Mouse (Mus musculus) mouse embryonic stem cell (cell line): ENCODE results near the gene Gm12117.

ENCODE experiments used
- in situ Hi-C, 2 experiments: fragments of 300-500 bp; cut with MboI; formaldehyde crosslinking; loops; 1 replicate in 1 of 2; 3 replicates in 1 of 2; pipeline ENCODE4 v1.14.3; 2019 to 2020; ENCODE audit warnings: low sequenced_read_pairs in 2 of 2, low pct_unique_long_range_greater_than_20kb in 1 of 2, mixed read lengths in 1 of 2; ENCODE audit not compliant: unreplicated experiment in 1 of 2

Gene Gm12117

GRCm38 (mm10) chr11:33276637-33277036 is at the start of gene Gm12117:
Gene Gm12117, minus strand, starts transcription at chr11:33276737.
- in situ Hi-C loops, result no loop called here

- in situ Hi-C loops, result no loop called here
These were observed 42.6 kb upstream of the Gm12117 start for GRCm38 (mm10) chr11:33319006-33319611.

GRCm38 (mm10) chr11:33309566-33309965 is 33.0 kb upstream of the Gm12117 start:
- in situ Hi-C loops, result no loop called here

GRCm38 (mm10) chr11:33300859-33301258 is 24.3 kb upstream of the Gm12117 start:
- in situ Hi-C loops, result no loop called here

- in situ Hi-C loops, result no loop called here
These were observed 22.8 kb upstream of the Gm12117 start for GRCm38 (mm10) chr11:33299371-33299770.

GRCm38 (mm10) chr11:33297121-33297520 is 20.6 kb upstream of the Gm12117 start:
- in situ Hi-C loops, result no loop called here

- in situ Hi-C loops, result no loop called here
These were observed 18.9 kb upstream of the Gm12117 start for GRCm38 (mm10) chr11:33295422-33295821.

- in situ Hi-C loops, result no loop called here
These were observed 17.5 kb upstream of the Gm12117 start for GRCm38 (mm10) chr11:33294063-33294462.

- in situ Hi-C loops, result no loop called here
These were observed 2.0 kb upstream of the Gm12117 start for GRCm38 (mm10) chr11:33278571-33278970.

GRCm38 (mm10) chr11:33274816-33275215 is 1.7 kb downstream of the Gm12117 start:
- in situ Hi-C loops, result no loop called here

GRCm38 (mm10) chr11:33274294-33274693 is 2.2 kb downstream of the Gm12117 start:
- in situ Hi-C loops, result no loop called here

- in situ Hi-C loops, result no loop called here
These were observed 36.2 kb downstream of the Gm12117 start for GRCm38 (mm10) chr11:33240295-33240694.

GRCm38 (mm10) chr11:33234134-33234533 is 42.4 kb downstream of the Gm12117 start:
- in situ Hi-C loops, result no loop called here

GRCm38 (mm10) chr11:33232056-33232455 is 44.5 kb downstream of the Gm12117 start:
- in situ Hi-C loops, result no loop called here

- in situ Hi-C loops, result no loop called here
These were observed 48.4 kb downstream of the Gm12117 start for GRCm38 (mm10) chr11:33228186-33228585.

- in situ Hi-C loops, result no loop called here
These were observed 50.0 kb downstream of the Gm12117 start for GRCm38 (mm10) chr11:33226516-33226915.
